Mouse (Mus musculus) cerebellum, adult 11-12 months (tissue): ENCODE results near the gene Camkmt.
A peak's percentile ranks its signal among the peaks of the same experiment; 100 is the strongest.

Source experiments
- DNase-seq: peaks from one replicate; pipeline ENCODE4 v3.0.0; 2022

Camkmt gene

DNA sequence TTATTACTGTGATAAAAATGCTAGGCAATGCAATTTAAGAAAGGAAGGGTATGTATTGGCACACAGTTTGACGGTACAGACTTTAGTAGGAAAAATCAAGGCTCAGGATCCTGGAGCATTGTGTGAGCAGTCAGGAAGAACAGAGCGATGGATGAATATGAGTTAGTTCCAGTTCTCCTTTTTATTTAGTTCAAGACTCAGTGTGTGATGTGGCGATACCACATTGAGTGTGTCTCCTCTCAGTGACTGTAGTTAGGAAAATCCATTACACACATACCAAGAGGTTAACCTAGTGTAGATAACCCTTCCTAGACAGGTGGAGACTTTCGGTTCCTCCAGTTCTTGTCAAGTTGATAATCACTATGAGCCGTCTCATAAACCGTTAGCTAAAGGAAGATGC lies 1.4 kb downstream of the Camkmt start:
- no peak for DNase-seq

GRCm38 (mm10) chr17:85096396-85096795 lies 6.0 kb downstream of the Camkmt start:
- DNase-seq: no peak

DNA sequence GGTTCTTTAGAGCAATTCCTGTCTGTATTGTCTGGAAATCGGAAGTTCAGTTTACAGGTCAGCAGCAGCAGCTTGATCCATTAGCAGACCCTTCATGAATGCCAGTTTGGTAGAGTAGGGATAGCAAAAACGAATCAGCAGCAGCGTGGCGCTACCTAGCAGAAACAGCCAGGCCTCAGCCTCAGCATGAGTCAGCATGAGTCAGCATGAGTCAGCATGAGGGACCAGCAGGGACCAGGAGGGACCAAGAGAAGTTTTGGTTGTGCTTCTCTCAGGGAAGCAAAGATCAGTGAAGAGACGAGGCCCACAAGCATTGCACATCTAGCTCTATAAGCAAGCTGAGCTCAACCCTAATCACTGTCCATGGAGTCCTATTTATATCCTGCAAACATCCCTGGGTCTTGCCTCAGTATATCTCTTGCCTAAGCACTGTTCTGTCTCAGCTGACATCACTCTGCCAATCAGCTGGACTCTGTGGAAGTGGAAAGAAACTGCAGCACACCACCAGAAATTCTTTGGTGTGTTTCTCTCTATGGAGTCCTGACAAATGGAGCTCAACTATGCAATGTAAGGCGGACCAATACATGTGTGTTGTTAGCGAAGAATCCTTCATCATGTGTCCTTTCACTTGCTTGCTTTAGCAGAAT lies 8.4 kb downstream of the Camkmt start:
- no peak for DNase-seq

- no peak for DNase-seq
Observed at GRCm38 (mm10) chr17:85100232-85100631, 9.9 kb downstream of the Camkmt start.

- DNase-seq: no peak
Observed at GRCm38 (mm10) chr17:85101751-85102150, 11.4 kb downstream of the Camkmt start.

- no peak for DNase-seq
Observed at GRCm38 (mm10) chr17:85103310-85103709, 13.0 kb downstream of the Camkmt start.

DNA sequence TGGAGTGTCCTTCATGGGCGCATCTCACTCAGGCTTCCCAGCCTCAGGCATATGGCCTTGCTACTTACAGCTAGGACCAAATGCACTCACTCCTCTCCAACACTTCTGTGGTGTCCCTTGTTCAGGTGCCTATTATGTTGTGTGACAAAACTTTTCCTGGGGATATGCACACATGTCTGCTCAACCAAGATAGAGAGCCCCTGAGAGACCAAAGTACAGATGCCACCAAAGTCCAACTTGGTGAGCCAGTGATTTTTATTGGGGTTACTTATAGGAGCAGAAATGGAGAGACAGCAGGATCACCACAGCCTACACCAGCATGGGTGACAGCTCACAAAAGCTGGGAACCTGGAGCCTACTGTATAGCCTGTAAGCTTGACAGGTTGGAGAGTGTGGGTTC lies 20.3 kb downstream of the Camkmt start:
- no peak for DNase-seq

- no peak for DNase-seq
Observed at GRCm38 (mm10) chr17:85113441-85113840, 23.1 kb downstream of the Camkmt start.

DNA sequence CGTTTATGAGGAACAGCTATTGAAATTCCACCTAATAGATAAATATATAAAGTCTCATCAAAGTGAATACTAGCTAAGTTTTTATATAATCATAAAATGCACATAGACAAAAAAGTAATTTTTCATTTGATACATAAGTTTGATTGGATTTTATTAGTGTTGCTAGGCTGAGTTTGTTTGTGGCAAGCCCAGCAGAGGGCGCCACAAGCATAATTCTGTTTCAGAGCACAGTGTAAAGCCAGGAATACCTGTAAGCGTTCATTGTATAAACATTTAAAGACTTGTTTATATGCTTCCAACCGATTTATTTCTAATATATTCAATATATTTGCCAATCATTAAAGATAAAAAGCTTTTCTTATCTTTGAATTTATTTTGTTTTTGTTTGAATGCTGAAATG lies 26.3 kb downstream of the Camkmt start:
- peak; percentile 25 for DNase-seq

- no peak for DNase-seq
Observed at GRCm38 (mm10) chr17:85138393-85138792, 48.0 kb downstream of the Camkmt start.

GRCm38 (mm10) chr17:85141621-85142020 lies 51.3 kb downstream of the Camkmt start:
- DNase-seq: no peak

DNA sequence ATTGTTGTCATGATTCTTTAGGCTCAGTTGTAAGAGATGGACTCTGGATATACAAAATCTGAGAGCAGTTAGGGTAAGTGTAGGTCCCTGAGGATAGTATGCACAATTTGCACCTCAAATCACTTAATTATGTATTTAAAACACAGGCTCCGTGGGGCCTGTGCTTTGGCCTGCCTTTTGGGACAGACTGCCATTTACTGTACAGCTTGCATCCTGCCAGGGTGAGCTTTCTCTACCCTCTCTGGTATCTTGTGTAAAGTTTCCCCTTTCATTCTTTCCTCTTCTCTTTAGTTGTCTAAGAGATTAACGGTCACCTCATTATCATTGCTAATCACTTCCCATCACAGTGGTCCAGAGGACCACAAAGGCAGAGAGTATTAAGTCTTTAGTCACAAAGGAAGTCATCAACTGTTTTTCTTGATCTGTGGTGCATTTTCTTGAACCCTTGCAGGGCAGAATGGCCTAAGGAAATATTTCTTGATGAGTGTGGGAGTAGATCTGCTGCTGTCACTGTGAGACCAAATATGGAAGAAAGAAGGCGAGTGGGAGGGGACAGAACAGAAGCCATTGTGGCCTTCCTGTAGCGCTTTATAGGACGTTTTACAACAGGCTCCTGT lies 52.3 kb downstream of the Camkmt start:
- DNase-seq: no peak

DNA sequence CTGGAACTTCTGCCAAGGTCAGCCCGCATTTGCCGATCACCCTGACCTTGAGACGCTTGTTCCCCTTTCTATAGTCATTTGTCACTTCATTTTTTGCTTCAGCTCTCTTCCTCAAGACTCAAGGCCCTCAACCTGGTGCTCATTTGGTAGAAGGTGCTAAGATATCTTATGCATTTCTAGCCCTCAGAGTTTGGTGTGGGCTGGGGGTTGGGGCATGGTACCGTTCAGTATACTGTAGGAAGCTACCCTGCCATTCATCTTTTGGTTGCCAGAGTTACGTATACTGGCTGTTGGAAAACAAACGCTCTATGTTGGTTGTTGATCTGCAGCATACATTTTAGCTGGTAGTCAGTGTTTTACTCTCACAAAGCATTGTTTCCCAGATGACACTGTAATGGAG lies 53.8 kb downstream of the Camkmt start:
- DNase-seq: no peak

- DNase-seq: no peak
Observed at GRCm38 (mm10) chr17:85148348-85148747, 58.0 kb downstream of the Camkmt start.

DNA sequence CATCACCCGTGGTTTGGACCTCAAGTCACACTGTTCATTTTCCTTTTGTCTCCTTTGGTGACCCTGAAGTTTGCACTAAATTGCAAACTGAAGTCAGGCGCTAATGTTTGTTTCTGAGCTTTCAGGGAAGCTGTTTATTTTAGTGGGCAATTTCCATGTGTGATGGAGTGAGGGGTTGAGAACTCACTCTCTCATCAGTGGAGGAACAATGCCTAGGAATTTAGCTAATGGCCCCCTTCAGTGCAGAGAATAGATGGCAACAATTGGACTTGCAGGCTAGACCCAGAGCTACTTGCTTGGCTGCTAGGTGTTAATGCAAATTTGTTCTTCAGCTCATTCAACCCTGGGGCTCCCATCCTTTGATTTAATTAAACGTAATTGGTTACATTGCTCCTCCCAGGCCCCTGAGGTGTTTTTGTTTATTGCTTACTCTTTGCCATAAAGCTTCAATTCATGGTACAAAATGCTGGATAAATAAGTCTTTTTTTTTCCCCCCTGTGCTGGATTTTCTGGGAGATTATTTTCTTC lies 58.9 kb downstream of the Camkmt start:
- DNase-seq: no peak

DNA sequence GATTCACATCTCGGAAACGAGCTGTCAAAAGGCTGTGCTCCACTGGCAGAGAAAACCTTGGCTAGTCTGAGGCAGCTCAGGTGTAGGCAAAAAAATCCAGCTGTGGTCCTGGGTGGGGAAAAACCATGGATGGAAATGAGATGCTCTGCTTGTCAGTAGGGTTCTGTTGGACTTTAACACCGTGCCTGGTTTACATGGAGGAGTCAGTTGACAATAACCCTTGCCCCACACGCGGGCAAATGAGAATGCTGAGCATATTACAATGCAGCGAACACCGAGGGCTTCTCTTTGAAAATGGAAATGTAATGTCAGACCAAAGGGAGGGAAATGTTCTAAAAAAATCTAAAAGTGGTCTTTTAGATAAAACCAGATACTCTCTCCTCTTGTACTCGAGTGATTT lies 60.9 kb downstream of the Camkmt start:
- DNase-seq: no peak

- no peak for DNase-seq
Observed at GRCm38 (mm10) chr17:85158202-85158601, 67.8 kb downstream of the Camkmt start.

DNA sequence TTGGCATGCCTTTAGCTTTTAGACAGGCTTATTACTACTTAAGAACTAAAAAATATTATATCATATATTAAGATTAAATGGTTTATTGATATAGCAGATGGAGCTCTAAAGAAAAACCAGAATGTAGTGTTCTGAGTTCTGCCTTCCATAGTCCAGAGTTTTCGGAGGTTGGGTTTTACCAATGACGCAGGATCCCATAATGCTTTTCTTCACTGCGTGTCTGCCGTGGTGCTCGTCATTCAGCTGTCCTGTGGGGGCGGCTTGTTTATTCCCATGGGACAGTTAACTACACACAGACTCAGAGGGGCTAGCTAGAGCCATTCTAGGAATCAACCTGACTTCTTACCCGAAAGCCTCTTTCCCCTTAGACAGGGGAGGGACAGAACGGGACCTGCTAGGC lies 69.2 kb downstream of the Camkmt start:
- DNase-seq: no peak

GRCm38 (mm10) chr17:85160786-85161185 lies 70.4 kb downstream of the Camkmt start:
- no peak for DNase-seq

DNA sequence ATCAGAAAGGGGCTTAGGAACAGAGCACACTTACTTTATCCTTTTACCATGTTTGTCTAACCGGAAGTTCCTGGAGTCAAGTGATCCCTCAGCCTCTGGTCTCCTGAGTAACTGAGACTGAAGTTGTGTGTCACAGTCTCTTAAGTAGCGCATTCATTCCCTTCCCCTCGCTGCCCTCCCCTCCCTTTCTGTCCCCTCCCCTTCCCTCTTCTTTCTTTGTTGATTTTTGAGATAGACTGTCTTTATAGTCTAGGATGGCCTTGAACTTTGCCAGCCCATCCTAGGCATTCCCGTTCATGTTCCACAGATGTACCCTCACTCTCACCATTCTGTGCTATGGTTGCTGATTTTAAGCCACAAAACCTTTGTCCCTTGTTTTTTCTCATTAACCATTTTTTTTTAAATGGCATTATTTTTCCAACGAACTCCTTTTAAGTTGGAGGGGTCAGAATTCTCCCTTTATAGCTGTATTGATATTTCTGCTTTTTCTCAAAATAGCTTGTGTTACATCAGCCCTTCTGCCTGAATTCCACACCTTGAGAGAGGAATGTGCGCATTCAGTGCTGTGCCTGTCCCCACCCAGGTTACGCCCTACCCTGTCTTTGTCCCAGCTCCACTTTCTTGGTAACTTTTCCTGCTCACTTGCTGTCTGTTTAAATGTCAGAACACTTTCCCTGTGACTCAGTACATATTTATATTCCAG lies 72.4 kb downstream of the Camkmt start:
- no peak for DNase-seq

GRCm38 (mm10) chr17:85163272-85163610 lies 72.9 kb downstream of the Camkmt start:
- no peak for DNase-seq

DNA sequence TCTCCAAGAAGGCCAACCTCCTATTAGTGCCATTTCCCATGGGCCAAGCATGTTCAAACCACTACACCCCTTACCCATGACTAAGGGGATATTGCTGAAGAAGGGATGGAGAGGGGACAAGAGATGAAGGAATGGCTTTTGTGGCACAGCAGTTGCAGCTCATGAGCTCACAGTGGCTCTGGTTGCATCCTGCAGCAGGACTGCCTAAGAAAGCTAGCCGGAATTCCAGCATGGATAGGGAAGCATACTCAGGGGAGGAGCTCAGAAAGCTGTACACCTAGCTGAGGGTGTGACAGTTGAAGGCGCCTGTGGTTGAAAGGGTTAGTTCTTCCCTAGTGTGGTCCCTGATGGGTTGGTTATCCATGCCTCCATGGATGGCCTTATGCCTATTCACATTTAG lies 78.4 kb downstream of the Camkmt start:
- DNase-seq: no peak

- no peak for DNase-seq
Observed at GRCm38 (mm10) chr17:85170541-85171255, 80.3 kb downstream of the Camkmt start.

DNA sequence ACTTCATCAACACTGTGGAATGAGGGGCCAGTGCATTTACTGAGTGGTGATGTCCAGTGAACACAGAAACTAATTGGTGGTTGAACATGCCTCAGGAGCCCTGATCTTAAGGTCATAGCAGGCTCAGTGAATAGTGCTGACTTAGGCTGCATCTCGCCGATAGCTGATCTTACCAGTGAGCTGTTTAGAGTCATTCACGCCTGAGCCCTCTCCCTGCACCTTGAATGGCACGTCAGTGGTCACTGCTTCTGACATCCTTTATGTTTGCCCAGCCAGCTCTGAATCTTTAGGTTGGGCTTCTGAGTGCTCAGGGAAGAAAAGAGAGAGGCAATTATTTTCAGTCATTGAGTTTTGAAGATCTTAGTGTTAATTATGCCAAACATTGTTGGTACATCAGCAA lies 81.6 kb downstream of the Camkmt start:
- no peak for DNase-seq
